Mouse (Mus musculus) ES-E14 (cell line): ENCODE measurements around the gene Aif1.

ENCODE experiments used
- CHD2 ChIP-seq: IDR thresholded peaks from 2 replicates; pipeline ENCODE4 v1.6.1; 2014; ENCODE audit warnings: mild to moderate bottlenecking, low read depth, low read length, inconsistent platforms
- HCFC1 ChIP-seq: IDR thresholded peaks from 2 replicates; pipeline ENCODE4 v1.6.1; 2012; ENCODE audit warnings: low read length, inconsistent platforms, borderline replicate concordance; ENCODE audit not compliant: insufficient read depth
- MAFK ChIP-seq: IDR thresholded peaks from 2 replicates; pipeline ENCODE4 v1.6.1; 2014; ENCODE audit warnings: mild to moderate bottlenecking, low read depth, low read length, inconsistent platforms; ENCODE audit not compliant: insufficient read depth

- TF ChIP-seq HCFC1 (no peak), CHD2 (no peak), MAFK (no peak)
These were observed 16.2 kb downstream of the Aif1 start for GRCm38 (mm10) chr17:35159638-35160037.
